Mouse (Mus musculus): ENCODE measurements around the gene Zfp423. TPM values are rescaled to one million over a fixed set of nuclear protein-coding genes. Genes with fewer than 3 reads are reported as not detected.

Zfp423 gene
- total and polyA plus RNA-seq, 3 experiments: not detected

GRCm38 (mm10) chr8:87711955-87712354 lies 247.4 kb downstream of the Zfp423 start:
- H3K4me1 ChIP-seq (ENCODE audit: control insufficient read depth in 1 of 2, insufficient read depth in 2 of 2, low read length in 2 of 2): no peaks in the 10 kb centered on the region
- TF ChIP-seq MEF2A (IDR thresholded peaks at IDR 0.05; ENCODE audit: extremely low read depth, insufficient replicate concordance, low read depth, low read length, poor library complexity, severe bottlenecking) (no peak), CTCF (IDR thresholded peaks at IDR 0.05 in 2 of 3, conservative IDR thresholded peaks at IDR 0.05 in 1 of 3; ENCODE audit: control insufficient read depth in 1 of 3, insufficient read depth in 1 of 3, low read depth in 2 of 3, low read length in 3 of 3, poor library complexity in 1 of 3, severe bottlenecking in 1 of 3) (no peak), UBTF (IDR thresholded peaks at IDR 0.05; ENCODE audit: borderline replicate concordance, insufficient read depth, low read depth, low read length) (no peak), GABPA (IDR thresholded peaks at IDR 0.05; ENCODE audit: low read depth, low read length) (no peak)
- H3K27ac ChIP-seq (ENCODE audit: control insufficient read depth, low read depth, low read length): no peak overlapping the region
- no peaks in the 10 kb centered on the region for H3K9me3 ChIP-seq (replicated peaks; ENCODE audit: insufficient read depth, low read length)
- no peaks in the 10 kb centered on the region for H3K27me3 ChIP-seq (ENCODE audit: control insufficient read depth in 1 of 2, insufficient read depth in 2 of 2, low read length in 2 of 2)
- no peak overlapping the region for H3K4me3 ChIP-seq (ENCODE audit: control insufficient read depth in 1 of 2, insufficient read depth in 1 of 2, low read depth in 2 of 2, low read length in 2 of 2)
- H3K79me2 ChIP-seq (ENCODE audit: control insufficient read depth, insufficient read depth, low read length, poor library complexity): no peaks in the 10 kb centered on the region
- H3K9ac ChIP-seq (ENCODE audit: control insufficient read depth, low read depth, low read length, poor library complexity, severe bottlenecking): no peak overlapping the region
- no peaks in the 10 kb centered on the region for H3K36me3 ChIP-seq (ENCODE audit: control insufficient read depth in 1 of 2, insufficient read depth in 2 of 2, low read length in 2 of 2)
- no peak for DNase-seq (ENCODE audit: low read depth, low spot score)

GRCm38 (mm10) chr8:87708127-87708637 lies 251.2 kb downstream of the Zfp423 start:
- H3K9ac ChIP-seq (ENCODE audit: control insufficient read depth, low read depth, low read length, poor library complexity, severe bottlenecking): no peak overlapping the region
- no peaks in the 10 kb centered on the region for H3K27me3 ChIP-seq (ENCODE audit: control insufficient read depth in 1 of 2, insufficient read depth in 2 of 2, low read length in 2 of 2)
- TF ChIP-seq POLR2AphosphoS5 (IDR thresholded peaks at IDR 0.05; ENCODE audit: borderline replicate concordance, low read depth, low read length): no peak
- TF ChIP-seq USF1 (IDR thresholded peaks at IDR 0.05; ENCODE audit: low read depth, low read length): no peak
- TF ChIP-seq MAZ (IDR thresholded peaks at IDR 0.05; ENCODE audit: low read depth, low read length): no peak
- no peak for TF ChIP-seq NRF1 (IDR thresholded peaks at IDR 0.05; ENCODE audit: insufficient read depth, low read depth, low read length, poor library complexity, severe bottlenecking)
- TF ChIP-seq MEF2A (IDR thresholded peaks at IDR 0.05; ENCODE audit: extremely low read depth, insufficient replicate concordance, low read depth, low read length, poor library complexity, severe bottlenecking): no peak
- no peak for TF ChIP-seq EP300 (IDR thresholded peaks at IDR 0.05; ENCODE audit: low read depth in 1 of 2, low read length in 2 of 2)
- no peak for TF ChIP-seq KAT2A (conservative IDR thresholded peaks at IDR 0.05; ENCODE audit: low read depth, low read length)
- TF ChIP-seq ETS1 (IDR thresholded peaks at IDR 0.05; ENCODE audit: low read depth, low read length): no peak
- TF ChIP-seq USF2 (IDR thresholded peaks at IDR 0.05; ENCODE audit: borderline replicate concordance in 1 of 2, insufficient read depth in 1 of 2, low read depth in 1 of 2, low read length in 2 of 2): no peak
- no peak for TF ChIP-seq TBP (IDR thresholded peaks at IDR 0.05; ENCODE audit: low read depth, low read length)
- no peak for TF ChIP-seq ZNF384 (IDR thresholded peaks at IDR 0.05; ENCODE audit: low read depth, low read length)
- no peak for TF ChIP-seq ZC3H11A (IDR thresholded peaks at IDR 0.05; ENCODE audit: low read depth, low read length)
- TF ChIP-seq ZMIZ1 (IDR thresholded peaks at IDR 0.05; ENCODE audit: low read depth, low read length): no peak
- no peak for TF ChIP-seq ELF1 (IDR thresholded peaks at IDR 0.05; ENCODE audit: low read depth, low read length)
- no peak for TF ChIP-seq NELFE (IDR thresholded peaks at IDR 0.05; ENCODE audit: low read depth, low read length)
- no peak for TF ChIP-seq RAD21 (IDR thresholded peaks at IDR 0.05; ENCODE audit: low read depth, low read length)
- no peak for TF ChIP-seq MXI1 (IDR thresholded peaks at IDR 0.05; ENCODE audit: low read depth, low read length)
- TF ChIP-seq SMC3 (IDR thresholded peaks at IDR 0.05; ENCODE audit: low read depth, low read length): no peak
- no peak for TF ChIP-seq CHD2 (IDR thresholded peaks at IDR 0.05; ENCODE audit: low read length)
- TF ChIP-seq CTCF (IDR thresholded peaks at IDR 0.05 in 2 of 3, conservative IDR thresholded peaks at IDR 0.05 in 1 of 3; ENCODE audit: control insufficient read depth in 1 of 3, insufficient read depth in 1 of 3, low read depth in 2 of 3, low read length in 3 of 3, poor library complexity in 1 of 3, severe bottlenecking in 1 of 3): no peak
- H3K4me1 ChIP-seq (ENCODE audit: control insufficient read depth in 1 of 2, insufficient read depth in 2 of 2, low read length in 2 of 2): no peaks in the 10 kb centered on the region
- no peak for DNase-seq (ENCODE audit: low read depth, low spot score)
- H3K79me2 ChIP-seq (ENCODE audit: control insufficient read depth, insufficient read depth, low read length, poor library complexity): no peaks in the 10 kb centered on the region
- no peaks in the 10 kb centered on the region for H3K9me3 ChIP-seq (replicated peaks; ENCODE audit: insufficient read depth, low read length)
- no peak overlapping the region for H3K4me3 ChIP-seq (ENCODE audit: control insufficient read depth in 1 of 2, insufficient read depth in 1 of 2, low read depth in 2 of 2, low read length in 2 of 2)
- no peak overlapping the region for H3K27ac ChIP-seq (ENCODE audit: control insufficient read depth, low read depth, low read length)
- H3K36me3 ChIP-seq (ENCODE audit: control insufficient read depth in 1 of 2, insufficient read depth in 2 of 2, low read length in 2 of 2): no peaks in the 10 kb centered on the region
